Comparison of ENCODE assay signal across 27 mouse cellular contexts in genomic region chrX:70482154-70482553, GRCm38 (mm10).
"Had no signal": no experiment of that assay in that cellular context is flagged by ENCODE, and none has a peak within 500 bp of the region (broad histone marks: within the 10 kb centered on the region; RNA-seq: fewer than 3 reads in every experiment).

No protein-coding gene starts in this region.

- H3K9ac ChIP-seq: heart, embryonic 13.5 days; heart, embryonic 15.5 days; hindbrain, embryonic 12.5 days; hindbrain, embryonic 14.5 days; kidney, embryonic 15.5 days; limb, embryonic 13.5 days; limb, embryonic 15.5 days; liver, embryonic 12.5 days; liver, embryonic 14.5 days had no signal

- H3K4me3 ChIP-seq: heart, adult 2 months; heart, embryonic 13.5 days; heart, embryonic 15.5 days; hindbrain, embryonic 12.5 days; kidney, embryonic 15.5 days; limb, embryonic 13.5 days; limb, embryonic 15.5 days; liver, embryonic 12.5 days had no signal

- H3K27ac ChIP-seq: heart, adult 2 months; heart, embryonic 13.5 days; heart, embryonic 15.5 days; hindbrain, embryonic 12.5 days; hindbrain, embryonic 14.5 days; kidney, embryonic 15.5 days; kidney, postnatal 0 days; limb, embryonic 13.5 days; limb, embryonic 15.5 days; liver, embryonic 12.5 days; liver, embryonic 14.5 days had no signal

- ATAC-seq: hindbrain, embryonic 16.5 days; intestine, embryonic 16.5 days; liver, embryonic 12.5 days had no signal

- H3K4me2 ChIP-seq: heart, embryonic 11.5 days; heart, embryonic 13.5 days; heart, embryonic 15.5 days; hindbrain, embryonic 12.5 days; hindbrain, embryonic 14.5 days; kidney, embryonic 15.5 days; limb, embryonic 13.5 days; limb, embryonic 15.5 days; liver, embryonic 12.5 days had no signal

- H3K36me3 ChIP-seq: heart, embryonic 13.5 days; heart, embryonic 15.5 days; hindbrain, embryonic 12.5 days; kidney, embryonic 15.5 days; limb, embryonic 13.5 days; limb, embryonic 15.5 days; liver, embryonic 12.5 days had no signal

- H3K9me3 ChIP-seq: heart, embryonic 13.5 days; heart, embryonic 15.5 days; hindbrain, embryonic 12.5 days; kidney, embryonic 15.5 days; limb, embryonic 13.5 days; limb, embryonic 15.5 days; liver, embryonic 12.5 days had no signal

- DNase-seq: gastrocnemius, postnatal 10 days; gastrocnemius, postnatal 25 days; heart, adult 11 months; heart, adult 2 months; heart, postnatal 14 days; heart, postnatal 36 days; kidney, adult 11 months; kidney, adult 2 months; kidney, adult 9 months; kidney, postnatal 14 days; kidney, postnatal 36 days; layer of hippocampus, adult 9-11 months; layer of hippocampus, postnatal 36 days; left cerebral cortex, postnatal 4 days had no signal

- H3K4me1 ChIP-seq: heart, embryonic 13.5 days; hindbrain, embryonic 12.5 days; kidney, embryonic 15.5 days; limb, embryonic 13.5 days; limb, embryonic 15.5 days; liver, embryonic 12.5 days had no signal

- H3K27me3 ChIP-seq: heart, embryonic 13.5 days; heart, embryonic 15.5 days; hindbrain, embryonic 12.5 days; limb, embryonic 13.5 days; limb, embryonic 15.5 days had no signal
